Mouse (Mus musculus): ENCODE data around the gene Mmp28. TPM values are rescaled to one million over a fixed set of nuclear protein-coding genes. Genes with fewer than 3 reads are reported as not detected.

The Mmp28 gene
- total RNA-seq, 2 experiments from 2014 or later = 17.5 to 18.8 TPM

DNA sequence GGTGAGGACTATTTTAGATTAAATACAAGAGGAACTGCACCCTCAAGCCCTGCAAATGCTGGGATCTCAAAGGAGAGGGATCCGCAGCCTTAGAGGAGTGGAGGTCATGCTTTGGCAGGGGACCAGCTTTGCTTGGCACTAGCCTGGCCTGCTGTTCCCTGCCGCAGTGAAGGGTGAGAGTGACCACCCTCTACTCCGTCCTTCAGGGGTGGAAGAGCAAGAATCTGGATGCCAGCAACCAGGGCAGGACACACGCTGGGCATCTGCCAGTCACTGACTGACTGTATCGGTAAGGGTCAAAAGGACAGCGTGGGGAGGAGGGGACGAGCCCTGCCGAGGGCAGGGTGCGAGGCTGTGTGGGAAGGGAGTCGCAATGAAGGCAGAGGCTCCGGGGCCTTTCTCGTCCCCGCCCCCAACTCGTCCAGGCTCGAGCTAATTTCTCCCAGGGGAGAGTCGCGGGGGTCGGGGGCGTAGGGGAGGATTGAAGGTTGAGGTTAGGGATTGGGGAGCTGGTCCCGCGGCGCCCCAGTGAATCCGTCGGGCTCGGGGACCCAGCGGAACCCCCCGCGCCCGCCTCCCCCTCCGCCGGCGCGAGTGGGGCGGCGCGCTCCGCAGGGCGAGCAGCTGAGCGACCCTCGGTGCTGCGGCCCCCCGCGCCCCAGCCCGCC lies 53.6 kb downstream of the Mmp28 start, which contains the start of gene Rasl10b:
Rasl10b (plus strand) TSS at position 51 of the 668 bp plus-strand sequence.
- DNase-seq (ENCODE audit: low spot score in 2 of 2) = no peak

DNA sequence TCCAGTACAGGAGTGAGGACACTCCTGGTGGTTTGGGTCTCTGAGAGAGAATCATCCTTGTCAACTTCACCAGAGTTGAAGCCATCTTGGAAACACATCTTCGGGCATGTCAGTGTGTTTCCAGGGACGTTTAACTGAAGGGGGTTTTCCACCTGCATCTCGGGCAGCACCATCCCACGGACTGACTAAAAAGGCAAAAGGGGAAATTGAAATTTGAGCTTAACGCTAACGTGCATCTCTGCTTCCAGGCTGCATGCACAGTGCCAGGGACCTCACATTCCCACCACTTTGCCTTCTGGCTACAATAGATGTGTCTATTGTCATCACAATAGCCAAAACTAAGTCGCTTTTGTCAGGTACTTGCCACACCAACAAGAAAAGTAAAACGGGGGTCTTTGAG lies 54.6 kb downstream of the Mmp28 start:
- no peak for DNase-seq (ENCODE audit: low spot score in 2 of 2)

DNA sequence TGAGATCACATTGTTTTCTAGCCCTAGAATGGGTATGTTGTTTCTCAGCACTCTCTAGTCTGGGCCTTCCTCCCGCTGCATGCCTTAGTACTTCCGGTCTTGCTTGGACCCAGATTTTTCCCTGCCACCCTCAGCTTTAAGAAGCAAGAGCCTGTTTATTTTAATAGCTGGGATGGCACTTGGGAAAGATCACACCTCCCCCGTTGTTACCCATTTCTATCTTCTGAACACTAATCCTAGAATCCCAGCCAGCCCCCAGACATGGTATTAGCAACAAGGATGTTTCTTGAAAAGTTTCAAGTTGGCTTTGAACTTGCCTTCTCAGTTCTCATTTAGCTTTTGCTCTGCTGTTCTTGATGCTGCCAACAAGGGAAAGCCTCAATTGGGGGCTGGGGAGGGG lies 56.5 kb downstream of the Mmp28 start:
- no peak for DNase-seq (ENCODE audit: low spot score in 2 of 2)

DNA sequence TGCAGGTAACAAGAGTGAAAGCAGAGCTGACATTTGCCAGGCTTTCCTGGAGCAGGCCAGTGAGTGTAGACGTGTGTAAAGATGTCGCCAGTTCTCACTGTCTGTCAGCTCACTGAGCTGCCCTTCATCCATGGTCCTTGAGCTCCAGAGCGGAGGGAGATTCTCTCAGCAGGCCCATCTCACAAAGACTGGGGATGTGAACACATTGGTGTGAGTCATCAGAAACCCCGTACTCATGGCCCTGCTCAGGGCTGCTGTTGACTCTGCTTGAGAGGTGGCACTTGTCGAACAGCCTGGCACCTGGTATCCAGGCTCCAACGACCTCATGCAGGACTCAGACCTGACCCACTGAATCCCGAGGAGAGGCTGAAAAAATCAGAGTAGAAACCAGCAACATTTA lies 59.1 kb downstream of the Mmp28 start:
- DNase-seq (ENCODE audit: low spot score in 2 of 2) = no peak

DNA sequence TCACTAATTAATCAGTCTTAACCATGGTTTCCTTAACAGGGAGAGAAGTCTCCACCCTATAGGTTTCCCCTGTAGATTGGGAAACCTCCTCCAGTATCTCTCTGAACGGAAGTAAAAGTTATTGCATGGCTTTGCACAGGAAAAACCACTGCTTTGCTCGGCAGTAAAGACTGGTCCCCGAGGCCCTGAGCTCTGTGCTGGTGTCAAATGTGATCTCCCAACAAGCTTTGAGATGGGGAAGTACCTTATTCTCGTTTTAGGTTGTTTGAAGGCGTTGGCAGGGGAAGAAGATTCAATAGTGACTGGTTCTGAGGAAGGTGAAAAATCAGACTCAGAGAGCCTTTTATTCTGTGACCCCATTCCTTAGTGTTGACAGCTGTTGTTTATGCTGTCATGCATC lies 64.1 kb downstream of the Mmp28 start:
- DNase-seq (ENCODE audit: low spot score in 2 of 2) = no peak

DNA sequence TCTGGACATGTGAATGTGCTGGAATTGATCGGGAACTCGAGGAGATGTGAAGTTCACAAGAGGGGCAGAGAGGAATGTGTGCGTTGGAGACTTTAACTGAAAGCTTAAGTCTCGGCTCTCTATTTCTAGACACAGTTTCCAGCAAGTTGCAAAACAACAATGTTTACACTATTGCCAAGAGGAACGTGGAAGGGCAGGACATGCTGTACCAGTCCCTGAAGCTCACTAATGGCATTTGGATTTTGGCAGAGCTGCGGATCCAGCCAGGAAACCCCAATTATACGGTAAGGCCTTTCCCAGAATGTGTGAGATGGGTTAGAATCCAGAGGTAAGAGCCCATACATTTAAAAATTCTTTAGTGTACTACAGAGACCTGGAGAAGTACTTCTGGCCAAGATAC lies 65.2 kb downstream of the Mmp28 start:
- no peak for DNase-seq (ENCODE audit: low spot score in 2 of 2)

DNA sequence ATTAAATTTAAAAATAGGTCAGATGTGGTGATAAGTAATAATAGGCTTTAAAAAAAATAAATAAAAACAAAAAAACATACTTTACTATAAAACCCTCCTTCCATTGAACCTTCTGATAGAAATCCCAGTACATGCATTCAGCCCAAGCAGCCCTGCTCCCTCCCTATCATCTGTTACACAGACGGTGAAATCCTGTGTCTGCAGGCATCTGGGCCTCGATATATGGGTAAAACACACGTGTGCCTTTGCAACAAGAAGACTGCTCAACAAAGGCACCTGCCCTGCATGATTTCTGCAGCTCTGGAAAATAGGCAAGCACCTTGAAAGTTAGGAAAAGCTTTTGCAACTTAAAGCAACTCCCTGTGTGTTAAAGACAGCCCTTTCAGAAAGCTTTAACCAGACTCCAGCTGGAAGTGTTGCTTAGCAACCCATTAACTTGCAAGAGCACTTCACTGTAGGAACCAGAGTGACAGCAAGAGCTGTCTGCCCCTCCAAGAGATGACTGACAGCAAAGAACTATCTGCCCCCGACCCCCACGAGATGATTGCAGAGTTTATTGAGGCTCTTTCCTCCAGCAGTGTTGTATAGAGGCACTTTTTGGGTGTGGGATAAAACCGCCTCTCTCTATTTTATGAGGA lies 68.0 kb downstream of the Mmp28 start:
- no peak for DNase-seq (ENCODE audit: low spot score in 2 of 2)

DNA sequence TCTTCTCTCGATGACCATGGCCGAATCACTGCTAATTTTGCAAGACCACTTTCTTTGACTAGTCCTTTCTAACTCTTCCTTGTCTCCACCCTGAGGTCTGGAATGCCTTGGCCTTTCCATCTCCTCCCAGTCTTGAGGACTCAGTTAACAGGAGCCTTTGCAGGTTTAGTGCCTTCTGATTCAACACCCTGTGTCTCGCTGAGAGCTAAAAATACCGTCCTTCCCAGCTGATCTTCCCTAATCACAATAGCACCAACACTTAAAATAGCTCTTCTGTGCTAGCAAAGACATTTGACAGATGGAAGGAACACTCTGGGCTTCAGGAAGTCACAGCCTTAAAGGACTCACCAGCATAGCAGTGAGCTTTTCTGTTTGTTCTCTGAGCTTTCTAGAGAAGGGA lies 69.8 kb downstream of the Mmp28 start:
- no peak for DNase-seq (ENCODE audit: low spot score in 2 of 2)

Other genes with a start within 250 kb of the Mmp28 start
- gene Slfn14, start 176.3 kb downstream of the Mmp28 start, total RNA-seq (2021) = 1 to 10 TPM; 1.9 to 3.7 TPM
- 100 to 1,000 TPM; 105 to 121 TPM for gene Ap2b1, start 164.0 kb downstream of the Mmp28 start, total RNA-seq (2021)
- 10 to 100 TPM; 17.6 to 20.0 TPM for gene Pex12, start 160.5 kb downstream of the Mmp28 start, total RNA-seq (2021)
- 10 to 100 TPM; 10.8 to 11.4 TPM for gene Rasl10b, start 53.9 kb downstream of the Mmp28 start, total RNA-seq (2021)
- under 1 TPM in 1 of 2 experiments, not detected in 1; 0.11 TPM for gene Gas2l2, start 33.6 kb downstream of the Mmp28 start, total RNA-seq (2021)
- under 1 TPM; 0.48 to 0.56 TPM for gene 1700020L24Rik, start 25.4 kb downstream of the Mmp28 start, total RNA-seq (2021)
- 10 to 100 TPM; 75.9 to 78.3 TPM for gene Taf15, start 10.0 kb upstream of the Mmp28 start, total RNA-seq (2021)
- not detected for gene Heatr9, start 59.1 kb upstream of the Mmp28 start, total RNA-seq (2021)
- 1 to 10 TPM; 1.1 to 1.3 TPM for gene Ccl5, start 67.4 kb upstream of the Mmp28 start, total RNA-seq (2021)
- 1 to 10 TPM; 5.0 to 8.5 TPM for gene Ccl9, start 115.6 kb upstream of the Mmp28 start, total RNA-seq (2021)
- 1 to 10 TPM; 7.0 to 9.3 TPM for gene Ccl6, start 130.0 kb upstream of the Mmp28 start, total RNA-seq (2021)
- gene Rpl9-ps1, start 182.6 kb upstream of the Mmp28 start, total RNA-seq (2021) = not detected
- gene Ccl3, start 186.3 kb upstream of the Mmp28 start, total RNA-seq (2021) = under 1 TPM in 1 of 2 experiments, not detected in 1; 0.56 TPM
- under 1 TPM in 1 of 2 experiments, not detected in 1; 0.51 TPM for gene Ccl4, start 199.5 kb upstream of the Mmp28 start, total RNA-seq (2021)
- gene Wfdc17, start 240.9 kb upstream of the Mmp28 start, total RNA-seq (2021) = under 1 TPM in 1 of 2 experiments, not detected in 1; 0.87 TPM
- not detected for gene Wfdc18, start 245.9 kb upstream of the Mmp28 start, total RNA-seq (2021)